Mouse (Mus musculus) c-Kit-positive CD71-positive TER-119-negative erythroid progenitor cells, embryonic 14.5 days (primary cell): ENCODE results near the gene Cfb.
A peak's percentile ranks its signal among the peaks of the same experiment; 100 is the strongest.

ENCODE experiments used
- DNase-seq: peaks from one replicate; pipeline ENCODE4 v3.0.0-alpha.2; 2013; ENCODE audit warnings: low read depth

The Cfb gene

GRCm38 (mm10) chr17:34884704-34885103 lies 22.4 kb upstream of the Cfb start:
- no peak for DNase-seq

GRCm38 (mm10) chr17:34883332-34883731 lies 21.0 kb upstream of the Cfb start:
- DNase-seq = no peak

GRCm38 (mm10) chr17:34881683-34882310 lies 19.5 kb upstream of the Cfb start, which contains the start of gene Gm20547:
Gene Gm20547 (minus strand): TSS chr17:34882042.
- no peak for DNase-seq

- DNase-seq = no peak
Observed at GRCm38 (mm10) chr17:34881166-34881565, 18.8 kb upstream of the Cfb start.

- no peak for DNase-seq
Observed at GRCm38 (mm10) chr17:34879336-34879879, 17.1 kb upstream of the Cfb start, which contains the start of gene Zbtb12. Gene Zbtb12 (plus strand): TSS chr17:34879483.

- no peak for DNase-seq
Observed at GRCm38 (mm10) chr17:34874321-34874720, 12.0 kb upstream of the Cfb start.

- DNase-seq = no peak
Observed at GRCm38 (mm10) chr17:34865981-34866380, 3.7 kb upstream of the Cfb start.

- no peak for DNase-seq
Observed at GRCm38 (mm10) chr17:34861704-34862415, 458 bp downstream of the Cfb start.

GRCm38 (mm10) chr17:34860514-34860913 lies 1.8 kb downstream of the Cfb start:
- no peak for DNase-seq

- no peak for DNase-seq
Observed at GRCm38 (mm10) chr17:34858670-34859069, 3.6 kb downstream of the Cfb start.

GRCm38 (mm10) chr17:34855825-34856224 lies 6.5 kb downstream of the Cfb start:
- peak; percentile 19 for DNase-seq

- no peak for DNase-seq
Observed at GRCm38 (mm10) chr17:34854761-34855160, 7.6 kb downstream of the Cfb start.

GRCm38 (mm10) chr17:34853511-34853910 lies 8.8 kb downstream of the Cfb start:
- no peak for DNase-seq

GRCm38 (mm10) chr17:34850517-34851125 lies 11.7 kb downstream of the Cfb start:
- DNase-seq = peak; percentile 15

- DNase-seq = peak; percentile 95
Observed at GRCm38 (mm10) chr17:34849722-34850516, 12.4 kb downstream of the Cfb start, which contains the start of the genes Skiv2l and Nelfe. Gene Skiv2l (minus strand): TSS chr17:34850210. Gene Nelfe (plus strand): TSS chr17:34850391.

GRCm38 (mm10) chr17:34847615-34848014 lies 14.7 kb downstream of the Cfb start:
- no peak for DNase-seq

GRCm38 (mm10) chr17:34847192-34847591 lies 15.1 kb downstream of the Cfb start:
- no peak for DNase-seq

- DNase-seq = no peak
Observed at GRCm38 (mm10) chr17:34844884-34845283, 17.4 kb downstream of the Cfb start.

- DNase-seq = no peak
Observed at GRCm38 (mm10) chr17:34840736-34841307, 21.5 kb downstream of the Cfb start.

GRCm38 (mm10) chr17:34838785-34839184 lies 23.5 kb downstream of the Cfb start:
- no peak for DNase-seq
